Mouse (Mus musculus) neutrophil, adult 5-6 weeks (primary cell): ENCODE results near the gene Cox17. TPM values are rescaled to one million over a fixed set of nuclear protein-coding genes. Genes with fewer than 3 reads are reported as not detected.

Experiments used
- ATAC-seq: fragments of 151-379, 151-347 bp; 2 replicates; pipeline ENCODE4 v1.8.0; 2017; ENCODE audit warnings: mild to moderate bottlenecking, moderate TSS enrichment; ENCODE audit not compliant: insufficient number of reproducible peaks, poor library complexity, low FRiP score, severe bottlenecking; ENCODE audit errors: extremely low read depth
- total RNA-seq: library from RNA; stranded (forward); fragments of 200-1000 nt; gene quantifications from 2 replicates; pipeline ENCODE4 v1.2.3, GENCODE M21; 2017

The Cox17 gene
- total RNA-seq, 1 experiment from 2014 or later = 339 TPM

DNA sequence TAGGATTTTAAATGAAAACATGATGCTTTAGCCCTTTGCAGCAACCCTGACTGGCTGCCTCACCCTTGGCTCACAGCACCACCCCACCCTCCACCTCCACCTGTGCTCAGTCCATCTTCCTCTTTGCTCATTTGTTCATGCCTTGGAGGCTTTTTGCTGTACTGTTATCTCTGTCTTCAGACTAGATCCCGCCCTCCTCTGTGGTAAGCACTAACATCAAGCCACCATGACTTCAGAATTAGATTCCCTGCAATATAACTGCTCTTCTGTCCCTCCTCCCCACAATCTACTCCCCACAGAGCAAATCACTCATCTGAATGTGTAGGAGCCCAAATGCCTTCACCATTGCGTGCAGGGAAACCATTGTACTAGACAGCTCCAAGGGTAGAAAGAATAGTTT, 36.9 kb downstream of the Cox17 start:
- no peak for ATAC-seq

GRCm38 (mm10) chr16:38385184-38385634, 38.4 kb downstream of the Cox17 start:
- ATAC-seq = no peak

DNA sequence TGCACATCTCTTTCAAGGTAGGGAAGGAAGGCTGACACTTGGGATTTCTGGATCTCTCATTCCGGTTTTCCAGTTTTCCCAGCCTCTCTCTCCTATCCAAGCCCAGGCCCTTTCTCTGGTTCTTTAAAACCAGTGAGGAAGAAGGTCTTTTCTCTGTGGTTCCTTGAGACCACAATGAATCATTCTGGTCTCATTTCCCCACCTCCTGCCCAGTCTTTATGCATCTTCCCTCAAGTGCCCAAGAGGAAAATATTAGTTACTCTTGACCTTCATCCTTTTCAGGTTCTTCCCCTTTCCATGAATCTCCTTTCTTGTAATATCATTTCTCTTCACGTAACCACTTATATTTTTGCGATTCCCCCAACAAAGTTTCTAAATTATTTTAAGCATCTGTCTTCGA, 38.9 kb downstream of the Cox17 start:
- ATAC-seq = no peak

GRCm38 (mm10) chr16:38387389-38387788, 40.6 kb downstream of the Cox17 start:
- ATAC-seq = no peak

DNA sequence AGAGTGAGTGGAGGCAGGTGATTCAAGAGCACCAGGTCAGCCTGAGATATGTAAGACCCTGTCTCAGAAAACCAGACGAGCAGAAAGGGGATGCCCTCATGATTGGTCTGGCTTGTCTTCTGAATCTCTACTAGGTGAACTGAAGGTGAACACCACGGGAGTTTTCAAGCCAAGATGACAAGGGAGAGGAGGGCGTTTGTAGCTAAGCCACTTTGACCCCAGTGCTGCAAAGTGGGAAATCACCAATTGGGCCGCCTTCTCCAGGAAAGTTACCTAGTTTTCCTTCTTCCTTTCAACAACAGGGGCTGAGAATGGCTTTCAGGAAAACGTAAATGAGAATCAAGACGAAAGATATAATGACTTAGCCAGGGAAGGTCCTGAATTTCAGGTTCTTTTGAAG, 42.0 kb downstream of the Cox17 start:
- ATAC-seq = no peak

DNA sequence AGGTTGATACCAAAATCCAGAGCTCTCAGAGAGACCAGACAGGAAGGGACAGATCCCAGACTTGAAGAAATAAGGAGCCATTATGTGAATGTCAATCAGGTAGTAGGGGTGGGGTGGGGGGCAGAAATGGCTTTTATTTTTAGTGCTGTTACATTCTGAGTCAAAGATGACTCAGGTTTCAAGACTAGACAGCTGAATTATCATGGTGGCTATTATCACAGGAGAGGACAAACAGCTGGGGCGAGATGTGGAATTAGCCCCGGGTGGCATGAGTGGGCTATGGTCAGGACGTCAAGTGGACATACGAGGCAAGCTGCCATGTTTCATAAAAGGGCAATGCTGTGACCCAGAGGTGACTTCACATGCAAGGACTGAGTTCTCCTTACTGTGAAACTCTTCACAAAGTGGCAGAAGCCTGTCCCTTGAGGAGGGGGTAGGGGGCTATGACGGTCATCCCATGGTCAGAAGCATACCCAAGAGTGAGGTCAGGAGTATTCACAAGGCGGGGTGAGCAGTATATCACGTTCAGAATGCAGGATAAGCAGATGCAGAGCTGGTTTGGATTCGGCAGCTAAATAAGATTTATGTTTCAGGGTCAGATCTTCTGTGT, 42.6 kb downstream of the Cox17 start:
- no peak for ATAC-seq

GRCm38 (mm10) chr16:38390322-38390721, 43.5 kb downstream of the Cox17 start:
- ATAC-seq = no peak

- ATAC-seq = no peak
These were observed 45.5 kb downstream of the Cox17 start for GRCm38 (mm10) chr16:38392126-38392894.

GRCm38 (mm10) chr16:38394191-38394618, 47.4 kb downstream of the Cox17 start:
- peak; percentile 85 for ATAC-seq

GRCm38 (mm10) chr16:38395060-38395730, 48.4 kb downstream of the Cox17 start:
- peak; percentile 20; the same call in 1 of the 2 replicates for ATAC-seq

GRCm38 (mm10) chr16:38396155-38396554, 49.4 kb downstream of the Cox17 start:
- ATAC-seq = peak; percentile 71

- ATAC-seq = no peak
These were observed 51.5 kb downstream of the Cox17 start for GRCm38 (mm10) chr16:38398266-38398665.

- ATAC-seq = no peak
These were observed 52.3 kb downstream of the Cox17 start for GRCm38 (mm10) chr16:38399076-38399475.

DNA sequence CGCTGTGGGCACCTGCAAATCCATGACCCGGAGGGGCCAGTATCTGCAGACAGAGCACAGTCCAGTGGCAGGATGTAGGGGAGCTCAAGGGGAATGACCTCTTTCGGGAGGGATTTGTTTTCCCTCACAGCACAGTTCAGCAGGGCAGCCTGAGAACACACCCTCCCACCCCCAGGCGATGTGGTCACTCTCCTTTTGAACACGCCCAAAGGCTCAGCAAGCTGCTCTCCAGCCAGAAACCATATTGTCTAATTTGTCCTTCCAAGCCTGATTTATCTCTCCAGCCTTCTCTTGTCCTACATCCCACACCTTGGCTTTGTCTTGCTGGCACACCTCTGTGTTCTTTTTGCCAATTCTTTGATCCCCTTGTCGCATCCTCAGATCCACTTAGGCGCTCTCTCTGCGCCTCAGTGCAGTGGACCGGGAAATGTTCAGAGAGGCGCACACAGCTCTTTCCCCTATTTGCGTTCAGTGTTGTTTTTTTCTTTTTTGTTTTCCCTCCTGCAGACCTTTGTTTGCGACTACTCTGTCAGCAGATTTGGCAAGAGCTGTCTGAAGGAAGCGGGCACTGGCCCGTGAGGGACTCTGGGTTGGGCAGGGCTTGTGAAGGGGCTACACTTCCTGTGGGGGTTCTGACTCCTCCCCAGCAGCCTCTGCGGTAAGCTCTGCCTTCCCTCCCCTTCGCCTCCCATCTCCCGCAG, 52.9 kb downstream of the Cox17 start:
- peak; percentile 21 for ATAC-seq

- no peak for ATAC-seq
These were observed 53.6 kb downstream of the Cox17 start for GRCm38 (mm10) chr16:38400311-38400960.

DNA sequence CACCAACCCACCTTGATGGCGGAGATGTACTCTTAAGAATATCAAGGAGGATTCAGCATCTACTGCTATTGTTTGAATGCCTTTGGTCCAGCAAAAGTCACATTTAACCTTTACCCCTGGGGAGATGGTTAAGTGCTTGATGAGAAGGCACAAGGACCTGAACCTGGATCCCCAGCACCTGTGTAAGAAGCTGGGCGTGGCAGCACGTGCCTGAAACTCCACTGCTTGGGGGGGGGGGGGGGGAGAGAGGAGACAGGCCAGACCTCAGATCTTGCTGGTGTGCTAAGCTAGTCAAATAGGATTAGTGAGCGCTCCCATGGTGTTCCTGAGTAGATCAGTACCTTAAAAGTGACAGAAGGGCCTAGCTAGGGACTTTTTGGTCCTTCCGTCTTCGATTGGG, 54.7 kb downstream of the Cox17 start:
- ATAC-seq = no peak
